Mouse (Mus musculus): ENCODE data around the gene Mcam.

DNA sequence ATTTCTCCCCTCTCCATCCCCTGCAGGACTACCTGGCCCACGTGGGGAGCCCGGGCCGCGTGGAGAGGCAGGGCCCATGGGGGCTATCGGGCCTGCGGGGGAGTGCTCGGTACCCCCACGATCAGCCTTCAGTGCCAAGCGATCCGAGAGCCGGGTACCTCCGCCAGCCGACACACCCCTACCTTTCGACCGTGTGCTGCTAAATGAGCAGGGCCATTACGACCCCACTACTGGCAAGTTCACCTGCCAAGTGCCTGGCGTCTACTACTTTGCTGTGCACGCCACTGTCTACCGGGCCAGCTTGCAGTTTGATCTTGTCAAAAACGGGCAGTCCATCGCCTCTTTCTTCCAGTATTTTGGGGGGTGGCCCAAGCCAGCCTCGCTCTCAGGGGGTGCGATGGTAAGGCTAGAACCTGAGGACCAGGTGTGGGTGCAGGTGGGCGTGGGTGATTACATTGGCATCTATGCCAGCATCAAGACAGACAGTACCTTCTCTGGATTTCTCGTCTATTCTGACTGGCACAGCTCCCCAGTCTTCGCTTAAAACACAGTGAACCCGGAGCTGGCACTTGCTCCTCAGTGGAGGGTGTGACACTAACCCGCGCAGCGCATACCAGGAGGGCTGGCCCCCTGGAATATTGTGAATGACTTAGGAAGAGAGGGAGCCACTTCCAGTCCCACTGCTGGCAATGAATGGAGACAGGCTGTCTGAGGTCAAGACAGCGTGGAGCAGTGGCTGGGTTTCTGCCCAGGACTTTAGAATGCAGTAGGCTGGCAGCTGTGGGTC is 25.8 kb upstream of the Mcam start:
- TF ChIP-seq CTCF (IDR thresholded peaks at IDR 0.05; ENCODE audit: borderline replicate concordance, insufficient read depth, low read depth, low read length) (no peak), POLR2A (IDR thresholded peaks at IDR 0.05; ENCODE audit: borderline replicate concordance, insufficient read depth, low read length) (no peak)
